Mouse (Mus musculus): ENCODE results near the gene Mbtd1. TPM values are rescaled to one million over a fixed set of nuclear protein-coding genes. Genes with fewer than 3 reads are reported as not detected.

Gene Mbtd1
- polyA plus RNA-seq (2012; rRNA removed; ENCODE audit: low replicate concordance) = 0.63 and 2.0 TPM in 2 replicates

GRCm38 (mm10) chr11:93885572-93886410 lies at the start of gene Mbtd1, which contains the start of gene Utp18:
Gene Mbtd1, plus strand, starts transcription at chr11:93885852.
Gene Utp18, minus strand, starts transcription at chr11:93885766.

GRCm38 (mm10) chr11:93956159-93956558 lies 70.5 kb downstream of the Mbtd1 start, which contains the start of gene Nme2:
Gene Nme2, minus strand, starts transcription at chr11:93956259.

GRCm38 (mm10) chr11:93968005-93968847 lies 82.6 kb downstream of the Mbtd1 start, which contains the start of the genes Gm20390 and Nme1:
Gene Gm20390, minus strand, starts transcription at chr11:93968293.
Gene Nme1, minus strand, starts transcription at chr11:93968521.

GRCm38 (mm10) chr11:93995720-93996305 lies 110.2 kb downstream of the Mbtd1 start, which contains the start of gene Spag9:
Gene Spag9, plus strand, starts transcription at chr11:93996091.

Other genes starting within 250 kb of the Mbtd1 start
- 1.4 and 3.1 TPM in 2 replicates for gene Utp18, start 86 bp upstream of the Mbtd1 start, polyA plus RNA-seq (2012; rRNA removed; ENCODE audit: low replicate concordance)
- 132 and 134 TPM in 2 replicates for gene Nme2, start 70.4 kb downstream of the Mbtd1 start, polyA plus RNA-seq (2012; rRNA removed; ENCODE audit: low replicate concordance)
- gene Gm20390, start 82.4 kb downstream of the Mbtd1 start, polyA plus RNA-seq (2012; rRNA removed; ENCODE audit: low replicate concordance) = 7.1 and 9.9 TPM in 2 replicates
- gene Nme1, start 82.7 kb downstream of the Mbtd1 start, polyA plus RNA-seq (2012; rRNA removed; ENCODE audit: low replicate concordance) = 74.2 and 92.2 TPM in 2 replicates
- gene Spag9, start 110.2 kb downstream of the Mbtd1 start, polyA plus RNA-seq (2012; rRNA removed; ENCODE audit: low replicate concordance) = 8.8 and 10.5 TPM in 2 replicates